Comparison of ENCODE assay signal across 9 mouse cellular contexts in genomic region chr7:30665321-30665720, GRCm38 (mm10). TPM values are rescaled to one million over a fixed set of nuclear protein-coding genes. Genes with fewer than 3 reads are reported as not detected.
DNase-seq lines count a peak whose midpoint lies in the region; ATAC-seq lines count a peak whose summit lies in the region.
"Had no signal": no experiment of that assay in that cellular context is flagged by ENCODE, and none has a peak within 500 bp of the region (broad histone marks: within the 10 kb centered on the region; RNA-seq: fewer than 3 reads in every experiment).

No protein-coding gene starts in this region.

- ATAC-seq in heart, embryonic 16.5 days (replicated peaks; ENCODE audit: extremely low read depth, insufficient read depth, low FRiP score) = peak; percentile 47; the same call in 1 of the 2 replicates
- peak; percentile 71; the same call in 1 of the 2 replicates for ATAC-seq in hindbrain, embryonic 12.5 days (ENCODE audit: low FRiP score)

- no peak for DNase-seq in heart, postnatal 25 days (ENCODE audit: low spot score)
- peak; percentile 17 for DNase-seq in CD4-positive, CD25-positive, alpha-beta regulatory T cell, adult 2 months (ENCODE audit: low read depth, low spot score)
- DNase-seq in c-Kit-positive CD71-positive TER-119-positive erythroid progenitor cells, embryonic 14.5 days (ENCODE audit: low spot score) = peak; percentile 16
- DNase-seq in midbrain, embryonic 10.5 days (ENCODE audit: low spot score) = no peak
- no peak for DNase-seq in frontal cortex, postnatal 25 days (ENCODE audit: low spot score in 2 of 2)
- DNase-seq in layer of hippocampus, adult 9-10 months (ENCODE audit: low spot score) = no peak

- peaks cover 9% of the 10 kb centered on the region; the same call in 1 of the 2 replicates for H3K4me1 ChIP-seq in heart, embryonic 16.5 days (ENCODE audit: control insufficient read depth, insufficient read depth, low read length)
- peaks cover 13% of the 10 kb centered on the region for H3K4me1 ChIP-seq in hindbrain, embryonic 12.5 days
- peaks cover 16% of the 10 kb centered on the region for H3K4me1 ChIP-seq in midbrain, embryonic 10.5 days

- H3K9me3 ChIP-seq in heart, embryonic 16.5 days (replicated peaks; ENCODE audit: control insufficient read depth, low read length) = no peaks in the 10 kb centered on the region
- no peaks in the 10 kb centered on the region for H3K9me3 ChIP-seq in hindbrain, embryonic 12.5 days (replicated peaks)
- no peaks in the 10 kb centered on the region for H3K9me3 ChIP-seq in midbrain, embryonic 10.5 days (replicated peaks)

- peak overlapping the region; percentile 67 for H3K4me3 ChIP-seq in heart, embryonic 16.5 days (ENCODE audit: low read length)
- peak overlapping the region; percentile 59 for H3K4me3 ChIP-seq in hindbrain, embryonic 12.5 days
- H3K4me3 ChIP-seq in midbrain, embryonic 10.5 days = peak overlapping the region; percentile 75

- 5% methylated on average over 11 of the region's 11 CpGs for WGBS in heart, embryonic 16.5 days
- 10% methylated on average over 11 of the region's 11 CpGs for WGBS in hindbrain, embryonic 12.5 days
- WGBS in midbrain, embryonic 10.5 days = 9% methylated on average over 11 of the region's 11 CpGs

- H3K27ac ChIP-seq in heart, embryonic 16.5 days (ENCODE audit: low read length) = no peak overlapping the region
- peak overlapping the region; percentile 70 for H3K27ac ChIP-seq in hindbrain, embryonic 12.5 days
- peak overlapping the region; percentile 85 for H3K27ac ChIP-seq in midbrain, embryonic 10.5 days (replicated peaks)

- no peaks in the 10 kb centered on the region; the same call in 1 of the 2 replicates for H3K27me3 ChIP-seq in heart, embryonic 16.5 days (ENCODE audit: control insufficient read depth, insufficient read depth, low read length)
- H3K27me3 ChIP-seq in hindbrain, embryonic 12.5 days = 0 out of 2 replicates have a peak, but pooled peaks cover 5% of the 10 kb centered on the region
- no peaks in the 10 kb centered on the region for H3K27me3 ChIP-seq in midbrain, embryonic 10.5 days (ENCODE audit: low read depth, poor library complexity, severe bottlenecking)

- H3K36me3 ChIP-seq in heart, embryonic 16.5 days (ENCODE audit: control insufficient read depth, insufficient read depth) = peaks cover 11% of the 10 kb centered on the region
- H3K36me3 ChIP-seq in hindbrain, embryonic 12.5 days = peaks cover 17% of the 10 kb centered on the region
- H3K36me3 ChIP-seq in midbrain, embryonic 10.5 days = peaks cover 28% of the 10 kb centered on the region

- H3K9ac ChIP-seq in heart, embryonic 16.5 days (ENCODE audit: low read length) = peak overlapping the region; percentile 77
- peak overlapping the region; percentile 72 for H3K9ac ChIP-seq in hindbrain, embryonic 12.5 days

- H3K4me2 ChIP-seq in heart, embryonic 16.5 days (ENCODE audit: low read depth, low read length) = peak overlapping the region; percentile 96
- H3K4me2 ChIP-seq in hindbrain, embryonic 12.5 days (replicated peaks) = peak overlapping the region; percentile 85

- intact Hi-C loops in heart, postnatal 25 days (cut with DNase I) = loop anchor here (5.0 kb wide), 2 partner anchors 62 to 78 kb away; partner anchors contain the start of genes Kmt2b and Tmem147

RNA-seq across cellular contexts. Expression of gene Haus5, which starts 0.5 kb away (rescaled TPM):
- 32.2 and 32.6 TPM in 2 replicates for polyA plus RNA-seq in heart, embryonic 16.5 days (2015; fragmentation: Nextera tagmentation; extraction: Ambion mirVana)
- total RNA-seq in heart, postnatal 25 days (2021) = 1 to 10 TPM; 4.3 TPM
- 35.4 and 38.4 TPM in 2 replicates for polyA plus RNA-seq in hindbrain, embryonic 12.5 days (2016; fragmentation: Nextera tagmentation; extraction: Ambion mirVana)
- polyA plus RNA-seq in midbrain, embryonic 10.5 days (2016; fragmentation: Nextera tagmentation; extraction: Ambion mirVana) = 79.8 and 84.0 TPM in 2 replicates

RNA-seq across cellular contexts. Expression of gene Pmis2, which starts 6.1 kb away (rescaled TPM):
- not detected in 2 replicates for polyA plus RNA-seq in heart, embryonic 16.5 days (2015; fragmentation: Nextera tagmentation; extraction: Ambion mirVana)
- under 1 TPM in 1 of 2 experiments, not detected in 1; 0.65 TPM for total RNA-seq in heart, postnatal 25 days (2021)
- polyA plus RNA-seq in hindbrain, embryonic 12.5 days (2016; fragmentation: Nextera tagmentation; extraction: Ambion mirVana) = not detected in 2 replicates
- not detected in 2 replicates for polyA plus RNA-seq in midbrain, embryonic 10.5 days (2016; fragmentation: Nextera tagmentation; extraction: Ambion mirVana)
- polyA plus RNA-seq: brain, embryonic 14.5 days had no signal

RNA-seq across cellular contexts. Expression of gene Rbm42, which starts 15.2 kb away (rescaled TPM):
- polyA plus RNA-seq in heart, embryonic 16.5 days (2015; fragmentation: Nextera tagmentation; extraction: Ambion mirVana) = 84.5 and 85.8 TPM in 2 replicates
- 10 to 100 TPM; 49.9 to 53.9 TPM for total RNA-seq in heart, postnatal 25 days (2021)
- 153 and 160 TPM in 2 replicates for polyA plus RNA-seq in hindbrain, embryonic 12.5 days (2016; fragmentation: Nextera tagmentation; extraction: Ambion mirVana)
- 140 and 145 TPM in 2 replicates for polyA plus RNA-seq in midbrain, embryonic 10.5 days (2016; fragmentation: Nextera tagmentation; extraction: Ambion mirVana)

RNA-seq across cellular contexts. Expression of gene Etv2, which starts 29.7 kb away (rescaled TPM):
- polyA plus RNA-seq in heart, embryonic 16.5 days (2015; fragmentation: Nextera tagmentation; extraction: Ambion mirVana) = not detected in 2 replicates
- not detected for total RNA-seq in heart, postnatal 25 days (2021)
- polyA plus RNA-seq in hindbrain, embryonic 12.5 days (2016; fragmentation: Nextera tagmentation; extraction: Ambion mirVana) = not detected in 2 replicates
- polyA plus RNA-seq in midbrain, embryonic 10.5 days (2016; fragmentation: Nextera tagmentation; extraction: Ambion mirVana) = not detected in 2 replicates
- polyA plus RNA-seq: brain, embryonic 14.5 days had no signal

RNA-seq across cellular contexts. Expression of gene 2200002J24Rik, which starts 33.4 kb away (rescaled TPM):
- polyA plus RNA-seq in heart, embryonic 16.5 days (2015; fragmentation: Nextera tagmentation; extraction: Ambion mirVana) = 1.0 and 1.8 TPM in 2 replicates
- total RNA-seq in heart, postnatal 25 days (2021) = not detected
- polyA plus RNA-seq in hindbrain, embryonic 12.5 days (2016; fragmentation: Nextera tagmentation; extraction: Ambion mirVana) = not detected in 2 replicates
- not detected in 2 replicates for polyA plus RNA-seq in midbrain, embryonic 10.5 days (2016; fragmentation: Nextera tagmentation; extraction: Ambion mirVana)
- polyA plus RNA-seq: brain, embryonic 14.5 days had no signal

Comparison
In these comparisons a context has a peak if more than half of its experiments do, and no peak if none do; other contexts are left out.
1. DNase-seq: peak in CD4-positive, CD25-positive, alpha-beta regulatory T cell, adult 2 months (single experiment) and c-Kit-positive CD71-positive TER-119-positive erythroid progenitor cells, embryonic 14.5 days (single experiment); none in heart, postnatal 25 days (single experiment), midbrain, embryonic 10.5 days (single experiment), frontal cortex, postnatal 25 days (0 of 2) and layer of hippocampus, adult 9-10 months (single experiment).
2. Peak in every context shown above with its lines, with median percentiles within 50 percentile points of each other: H3K4me3 ChIP-seq.